Mouse (Mus musculus) midbrain, embryonic 11.5 days (tissue): ENCODE results near the gene Irf2bp2. TPM values are rescaled to one million over a fixed set of nuclear protein-coding genes. Genes with fewer than 3 reads are reported as not detected.
A peak's percentile ranks its signal among the peaks of the same experiment; 100 is the strongest.

Experiments used
- ATAC-seq: fragments of 200-750 bp; cut with Nextera tagmentation; 2 replicates; pipeline ENCODE4 v1.8.0; 2017; ENCODE audit warnings: moderate TSS enrichment, moderate library complexity; ENCODE audit not compliant: low FRiP score
- DNase-seq: peaks from one replicate; pipeline ENCODE4 v3.0.0; 2015; ENCODE audit warnings: low spot score; ENCODE audit errors: missing footprints
- H3K27ac ChIP-seq: fragments of 300-500 bp; sonication (generic); 2 replicates; pipeline ENCODE4 v1.5.1; 2014; ENCODE audit warnings: low read depth, low read length
- H3K27me3 ChIP-seq: fragments of 300-500 bp; sonication (generic); 2 replicates; pipeline ENCODE4 v1.6.1; 2014; ENCODE audit warnings: mild to moderate bottlenecking, low read length, moderate library complexity, mixed read lengths; ENCODE audit not compliant: control insufficient read depth, insufficient read depth
- H3K36me3 ChIP-seq: fragments of 300-500 bp; sonication (generic); 2 replicates; pipeline ENCODE4 v1.6.1; 2014; ENCODE audit warnings: mild to moderate bottlenecking, low read length, moderate library complexity, mixed read lengths; ENCODE audit not compliant: control insufficient read depth, insufficient read depth
- H3K4me1 ChIP-seq: fragments of 300-500 bp; sonication (generic); 2 replicates; pipeline ENCODE4 v1.6.1; 2014; ENCODE audit warnings: low read length; ENCODE audit not compliant: control insufficient read depth, insufficient read depth
- H3K4me2 ChIP-seq: fragments of 300-500 bp; sonication (generic); 2 replicates; pipeline ENCODE4 v1.6.1; 2014; ENCODE audit warnings: mild to moderate bottlenecking, moderate library complexity
- H3K4me3 ChIP-seq: fragments of 300-500 bp; sonication (generic); 2 replicates; pipeline ENCODE4 v1.5.1; 2014; ENCODE audit warnings: low read depth, low read length
- H3K9ac ChIP-seq: fragments of 300-500 bp; sonication (generic); 2 replicates; pipeline ENCODE4 v1.6.1; 2014; ENCODE audit warnings: low read length
- H3K9me3 ChIP-seq: fragments of 300-500 bp; sonication (generic); 2 replicates; pipeline ENCODE4 v1.6.1; 2016; ENCODE audit warnings: low read length; ENCODE audit not compliant: control insufficient read depth
- WGBS: fragments of 180-500 bp; shearing (Covaris S2); extraction: QIAGEN DNeasy Blood & Tissue Kit; methylation state at CpG from one replicate; pipeline ENCODE4 v1.1.7; 2014; 5-methylcytosine and 5-hydroxymethylcytosine counted together
- polyA plus RNA-seq: library from polyadenylated mRNA; unstranded; fragments of >200 nt; fragmentation: Nextera tagmentation; extraction: Ambion mirVana; gene quantifications from 2 replicates; pipeline ENCODE4 v1.2.1, GENCODE M21; 2014

Irf2bp2 gene
- polyA plus RNA-seq, 1 experiment from 2014 or later: 4.4 TPM

- Histone ChIP-seq H3K36me3 (no peaks in the 10 kb centered on the region), H3K4me1 (peaks cover 48% of the 10 kb centered on the region), H3K27me3 (no peaks in the 10 kb centered on the region; the same call in 1 of the 2 replicates), H3K27ac (no peak overlapping the region), H3K9me3 (no peaks in the 10 kb centered on the region), H3K9ac (peak overlapping the region; percentile 53; the same call in 1 of the 2 replicates), H3K4me2 (peak overlapping the region; percentile 84), H3K4me3 (peak overlapping the region; percentile 99)
- no peak for DNase-seq
- WGBS: 50% methylated on average over 4 of the region's 4 CpGs
- ATAC-seq: no peak
Observed at GRCm38 (mm10) chr8:126590599-126590998, 3.2 kb downstream of the Irf2bp2 start.

GRCm38 (mm10) chr8:126590024-126590529, 3.7 kb downstream of the Irf2bp2 start:
- no peak for ATAC-seq
- WGBS: 25% methylated on average over 14 of the region's 14 CpGs
- Histone ChIP-seq H3K4me1 (peaks cover 48% of the 10 kb centered on the region), H3K4me3 (peak overlapping the region; percentile 39), H3K36me3 (no peaks in the 10 kb centered on the region), H3K27me3 (no peaks in the 10 kb centered on the region), H3K9ac (peak overlapping the region; percentile 53), H3K4me2 (peak overlapping the region; percentile 84), H3K27ac (no peak overlapping the region), H3K9me3 (no peaks in the 10 kb centered on the region)
- no peak for DNase-seq

- Histone ChIP-seq H3K4me2 (peak overlapping the region; percentile 84), H3K27me3 (no peaks in the 10 kb centered on the region), H3K27ac (no peak overlapping the region), H3K4me1 (peaks cover 48% of the 10 kb centered on the region), H3K36me3 (no peaks in the 10 kb centered on the region), H3K9me3 (no peaks in the 10 kb centered on the region), H3K4me3 (peak overlapping the region; percentile 39), H3K9ac (peak overlapping the region; percentile 53)
- DNase-seq (no peak), ATAC-seq (no peak)
- WGBS: 44% methylated on average over 1 of the region's 1 CpGs
Observed at GRCm38 (mm10) chr8:126589507-126590023, 4.2 kb downstream of the Irf2bp2 start.

GRCm38 (mm10) chr8:126588636-126589506, 4.9 kb downstream of the Irf2bp2 start:
- Histone ChIP-seq H3K27me3 (no peaks in the 10 kb centered on the region), H3K4me2 (peak overlapping the region; percentile 84), H3K36me3 (no peaks in the 10 kb centered on the region), H3K4me3 (peak overlapping the region; percentile 23), H3K9me3 (no peaks in the 10 kb centered on the region), H3K4me1 (peaks cover 49% of the 10 kb centered on the region), H3K9ac (peak overlapping the region; percentile 45), H3K27ac (no peak overlapping the region)
- DNase-seq: no peak
- 33% methylated on average over 11 of the region's 11 CpGs for WGBS
- ATAC-seq: no peak

GRCm38 (mm10) chr8:126587836-126588503, 5.8 kb downstream of the Irf2bp2 start:
- Histone ChIP-seq H3K27me3 (no peaks in the 10 kb centered on the region), H3K9me3 (no peaks in the 10 kb centered on the region), H3K4me2 (peak overlapping the region; percentile 84), H3K4me1 (peaks cover 49% of the 10 kb centered on the region), H3K4me3 (no peak overlapping the region), H3K27ac (no peak overlapping the region), H3K9ac (no peak overlapping the region), H3K36me3 (no peaks in the 10 kb centered on the region)
- 77% methylated on average over 10 of the region's 10 CpGs for WGBS
- ATAC-seq: no peak
- no peak for DNase-seq

GRCm38 (mm10) chr8:126586599-126587577, 6.9 kb downstream of the Irf2bp2 start:
- no peak overlapping the region for H3K4me2 ChIP-seq
- 79% methylated on average over 10 of the region's 10 CpGs for WGBS
- no peaks in the 10 kb centered on the region for H3K27me3 ChIP-seq
- H3K9ac ChIP-seq: no peak overlapping the region
- no peak overlapping the region for H3K27ac ChIP-seq
- H3K4me1 ChIP-seq: peaks cover 49% of the 10 kb centered on the region
- H3K9me3 ChIP-seq: no peaks in the 10 kb centered on the region
- ATAC-seq (no peak), DNase-seq (no peak)
- H3K36me3 ChIP-seq: no peaks in the 10 kb centered on the region
- no peak overlapping the region for H3K4me3 ChIP-seq

- Histone ChIP-seq H3K4me1 (peaks cover 41% of the 10 kb centered on the region), H3K9ac (no peak overlapping the region), H3K4me3 (no peak overlapping the region), H3K36me3 (no peaks in the 10 kb centered on the region), H3K4me2 (no peak overlapping the region), H3K27ac (no peak overlapping the region), H3K9me3 (no peaks in the 10 kb centered on the region), H3K27me3 (no peaks in the 10 kb centered on the region)
- ATAC-seq (no peak), DNase-seq (no peak)
- WGBS: 93% methylated on average over 2 of the region's 2 CpGs
Observed at GRCm38 (mm10) chr8:126586101-126586500, 7.7 kb downstream of the Irf2bp2 start.

GRCm38 (mm10) chr8:126585561-126586031, 8.2 kb downstream of the Irf2bp2 start:
- 75% methylated on average over 9 of the region's 9 CpGs for WGBS
- no peak overlapping the region for H3K4me2 ChIP-seq
- H3K27ac ChIP-seq: 0 out of 2 replicates have a peak overlapping the region, but pooled peaks have one; percentile 28
- DNase-seq (no peak), ATAC-seq (no peak)
- no peaks in the 10 kb centered on the region for H3K9me3 ChIP-seq
- H3K4me1 ChIP-seq: peaks cover 38% of the 10 kb centered on the region
- no peak overlapping the region for H3K4me3 ChIP-seq
- no peaks in the 10 kb centered on the region for H3K27me3 ChIP-seq
- H3K36me3 ChIP-seq: no peaks in the 10 kb centered on the region
- H3K9ac ChIP-seq: no peak overlapping the region
